Mouse (Mus musculus): Measurements from ENCODE around the gene Sac3d1.

DNA sequence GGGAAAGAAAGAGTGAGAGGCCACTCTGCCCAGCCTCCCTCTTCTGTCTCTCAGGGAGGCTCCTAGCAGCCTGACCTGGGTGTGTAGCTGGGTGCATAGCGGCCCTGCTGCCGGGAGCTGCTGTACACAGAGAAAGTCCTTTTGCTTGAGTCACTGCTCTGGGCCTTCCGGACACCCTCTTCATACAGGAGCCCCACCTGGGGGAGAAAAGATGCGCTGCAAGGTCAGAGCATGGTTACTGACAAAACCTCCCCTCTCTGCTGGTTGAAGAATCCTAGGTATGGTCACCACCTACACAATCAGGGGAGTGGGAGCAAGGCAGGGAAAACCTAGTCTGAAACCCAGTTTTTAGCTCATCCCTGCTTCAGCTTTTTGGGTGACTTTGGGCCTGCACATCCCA lies 49.5 kb downstream of the Sac3d1 start:
- TF ChIP-seq CTCF (IDR thresholded peaks at IDR 0.05; ENCODE audit: extremely low read depth, insufficient read depth, low read length) (no peak), POLR2A (IDR thresholded peaks at IDR 0.05; ENCODE audit: extremely low read depth, insufficient read depth, low read length) (no peak)
